Comparison of ENCODE assay signal across 9 mouse cellular contexts in genomic region chr3:146501601-146502123, GRCm38 (mm10). TPM values are rescaled to one million over a fixed set of nuclear protein-coding genes. Genes with fewer than 3 reads are reported as not detected.
DNase-seq lines count a peak whose midpoint lies in the region; ATAC-seq and TF ChIP-seq lines count a peak whose summit lies in the region.
"Had no signal": no experiment of that assay in that cellular context is flagged by ENCODE, and none has a peak within 500 bp of the region (broad histone marks: within the 10 kb centered on the region; RNA-seq: fewer than 3 reads in every experiment).

No protein-coding gene starts in this region.

- H3K9me3 ChIP-seq in forebrain, embryonic 12.5 days: no peaks in the 10 kb centered on the region
- H3K9me3 ChIP-seq in liver, embryonic 12.5 days (replicated peaks): no peaks in the 10 kb centered on the region

- peak overlapping the region; percentile 61 for H3K4me2 ChIP-seq in forebrain, embryonic 12.5 days
- peak overlapping the region; percentile 81 for H3K4me2 ChIP-seq in liver, embryonic 12.5 days

- no peaks in the 10 kb centered on the region for H3K27me3 ChIP-seq in forebrain, embryonic 12.5 days
- H3K27me3 ChIP-seq in liver, embryonic 12.5 days (replicated peaks): no peaks in the 10 kb centered on the region

- no peak for DNase-seq in gastrocnemius, adult 2 months
- DNase-seq in gastrocnemius, adult 8-10 months (ENCODE audit: low spot score in 2 of 2): no peak
- peak; percentile 32 for DNase-seq in 3T3-L1 (ENCODE audit: low read depth, low spot score)
- no peak for DNase-seq in frontal cortex, postnatal 14 days (ENCODE audit: low spot score in 2 of 2)
- DNase-seq in left cerebral cortex, adult 18-20 months (ENCODE audit: low spot score in 2 of 2): no peak
- DNase-seq in gastrocnemius, postnatal 36 days: no peak
- DNase-seq: kidney, postnatal 10 days had no signal

- intact Hi-C loops in gastrocnemius, adult 2 months (cut with DNase I): loop anchor here (2.0 kb wide), 1 partner anchor 19 kb away; the partner anchor contains the start of gene Rpf1
- intact Hi-C loops in gastrocnemius, postnatal 36 days (cut with DNase I): no loop called here

- no peak overlapping the region; the same call in 1 of the 2 replicates for H3K9ac ChIP-seq in forebrain, embryonic 12.5 days
- peak overlapping the region; percentile 95 for H3K9ac ChIP-seq in liver, embryonic 12.5 days

- WGBS in forebrain, embryonic 12.5 days: 72% methylated on average over 5 of the region's 5 CpGs
- 58% methylated on average over 5 of the region's 5 CpGs for WGBS in liver, embryonic 12.5 days (ENCODE audit: insufficient replicate concordance)

- H3K27ac ChIP-seq in gastrocnemius, adult 2 months: peak overlapping the region; percentile 99
- no peak overlapping the region for H3K27ac ChIP-seq in forebrain, embryonic 12.5 days
- H3K27ac ChIP-seq in liver, embryonic 12.5 days: peak overlapping the region; percentile 96; the same call in 1 of the 2 replicates

- H3K36me3 ChIP-seq in forebrain, embryonic 12.5 days (replicated peaks): peaks cover 27% of the 10 kb centered on the region
- peaks cover 48% of the 10 kb centered on the region for H3K36me3 ChIP-seq in liver, embryonic 12.5 days

- TF ChIP-seq CTCF in gastrocnemius, adult 2 months (IDR thresholded peaks at IDR 0.05): no peak

- ATAC-seq in forebrain, embryonic 12.5 days (ENCODE audit: low FRiP score): no peak
- ATAC-seq in liver, embryonic 12.5 days: no peak

- peaks cover 22% of the 10 kb centered on the region for H3K4me1 ChIP-seq in forebrain, embryonic 12.5 days
- H3K4me1 ChIP-seq in liver, embryonic 12.5 days: peaks cover 40% of the 10 kb centered on the region

- H3K4me3 ChIP-seq in gastrocnemius, adult 2 months: peak overlapping the region; percentile 99
- peak overlapping the region; percentile 82 for H3K4me3 ChIP-seq in forebrain, embryonic 12.5 days (replicated peaks)
- peak overlapping the region; percentile 92 for H3K4me3 ChIP-seq in liver, embryonic 12.5 days

RNA-seq across cellular contexts. Expression of gene Gng5, which starts 2.1 kb away (rescaled TPM):
- total RNA-seq in gastrocnemius, adult 2 months (2021): 100 to 1,000 TPM; 409 to 580 TPM
- 100 to 1,000 TPM; 389 to 469 (median 438) TPM for total RNA-seq in gastrocnemius, adult 8-10 months (2022)
- polyA plus RNA-seq in forebrain, embryonic 12.5 days (2016; fragmentation: Nextera tagmentation; extraction: Ambion mirVana): 851 and 914 TPM in 2 replicates
- polyA plus RNA-seq in liver, embryonic 12.5 days (2016; fragmentation: Nextera tagmentation; extraction: Ambion mirVana): 678 and 702 TPM in 2 replicates
- 10 to 100 TPM; 48.4 to 49.5 TPM for total RNA-seq in left cerebral cortex, adult 18-20 months (2021)
- 100 to 1,000 TPM; 372 to 423 TPM for total RNA-seq in gastrocnemius, postnatal 36 days (2021)

RNA-seq across cellular contexts. Expression of gene Spata1, which starts 2.1 kb away (rescaled TPM):
- total RNA-seq in gastrocnemius, adult 2 months (2021): 1 to 10 TPM; 4.4 to 5.4 TPM
- 1 to 10 TPM; 5.0 to 7.1 (median 6.3) TPM for total RNA-seq in gastrocnemius, adult 8-10 months (2022)
- polyA plus RNA-seq in forebrain, embryonic 12.5 days (2016; fragmentation: Nextera tagmentation; extraction: Ambion mirVana): 6.9 and 7.7 TPM in 2 replicates
- polyA plus RNA-seq in liver, embryonic 12.5 days (2016; fragmentation: Nextera tagmentation; extraction: Ambion mirVana): 1.3 and 2.5 TPM in 2 replicates
- total RNA-seq in left cerebral cortex, adult 18-20 months (2021): 1 to 10 TPM; 2.5 to 3.4 TPM
- total RNA-seq in gastrocnemius, postnatal 36 days (2021): 1 to 10 TPM; 3.4 to 4.9 TPM

RNA-seq across cellular contexts. Expression of gene Rpf1, which starts 19.6 kb away (rescaled TPM):
- 10 to 100 TPM; 12.3 to 12.8 TPM for total RNA-seq in gastrocnemius, adult 2 months (2021)
- 10 to 100 TPM; 10.1 to 13.6 (median 11.7) TPM for total RNA-seq in gastrocnemius, adult 8-10 months (2022)
- polyA plus RNA-seq in forebrain, embryonic 12.5 days (2016; fragmentation: Nextera tagmentation; extraction: Ambion mirVana): 73.1 and 74.2 TPM in 2 replicates
- polyA plus RNA-seq in liver, embryonic 12.5 days (2016; fragmentation: Nextera tagmentation; extraction: Ambion mirVana): 49.2 and 50.4 TPM in 2 replicates
- 10 to 100 TPM; 16.4 to 16.7 TPM for total RNA-seq in left cerebral cortex, adult 18-20 months (2021)
- total RNA-seq in gastrocnemius, postnatal 36 days (2021): 10 to 100 TPM in 1 of 2 experiments, 1 to 10 TPM in 1; 8.4 to 11.8 TPM

RNA-seq across cellular contexts. Expression of gene Ctbs, which starts 52.1 kb away (rescaled TPM):
- 1 to 10 TPM; 4.1 to 4.5 TPM for total RNA-seq in gastrocnemius, adult 2 months (2021)
- total RNA-seq in gastrocnemius, adult 8-10 months (2022): 1 to 10 TPM; 3.1 to 5.1 (median 4.2) TPM
- polyA plus RNA-seq in forebrain, embryonic 12.5 days (2016; fragmentation: Nextera tagmentation; extraction: Ambion mirVana): 4.6 and 5.5 TPM in 2 replicates
- polyA plus RNA-seq in liver, embryonic 12.5 days (2016; fragmentation: Nextera tagmentation; extraction: Ambion mirVana): 5.5 and 6.4 TPM in 2 replicates
- total RNA-seq in left cerebral cortex, adult 18-20 months (2021): 1 to 10 TPM; 6.5 to 7.5 TPM
- total RNA-seq in gastrocnemius, postnatal 36 days (2021): 1 to 10 TPM; 4.0 to 5.7 TPM

Comparison
In these comparisons a context has a peak if more than half of its experiments do, and no peak if none do; other contexts are left out.
1. RNA of gene Gng5, which starts 2.1 kb away (total RNA-seq): 409 to 580 TPM in gastrocnemius, adult 2 months, 389 to 469 TPM in gastrocnemius, adult 8-10 months and 372 to 423 TPM in gastrocnemius, postnatal 36 days; 48.4 to 49.5 TPM in left cerebral cortex, adult 18-20 months; every median in the first group is over 4 times any median in the second.
2. Peak in every context shown above with its lines, with median percentiles within 50 percentile points of each other: H3K4me3 ChIP-seq.